Mouse (Mus musculus): Measurements from ENCODE around the gene Eif4e3.

- TF ChIP-seq POLR2A (IDR thresholded peaks at IDR 0.05; ENCODE audit: extremely low read depth, insufficient read depth, low read length) (no peak), CTCF (IDR thresholded peaks at IDR 0.05; ENCODE audit: extremely low read depth, insufficient read depth, low read length) (no peak)
Measured at GRCm38 (mm10) chr6:99665457-99666317, 884 bp downstream of the Eif4e3 start.

Data from cortical plate, adult 2 months (tissue).